Mouse (Mus musculus) adrenal gland, postnatal 36 days (tissue): ENCODE measurements around the gene Gon7. TPM values are rescaled to one million over a fixed set of nuclear protein-coding genes. Genes with fewer than 3 reads are reported as not detected.

ENCODE experiments used
- DNase-seq, 2 experiments: peaks; one replicate each; pipeline ENCODE4 v3.0.0; 2021; ENCODE audit warnings: mixed read lengths in 1 of 2
- long read RNA-seq, 2 experiments: library from polyadenylated mRNA; stranded (forward); transcript quantifications; one replicate each; pipeline ENCODE4 v2.0.0; 2021; ENCODE audit warnings: borderline sequencing depth in 2 of 2
- total RNA-seq, 2 experiments: library from RNA; stranded (reverse); gene quantifications; 2 replicates each; pipeline ENCODE4 v1.2.3; 2021

The Gon7 gene
- total RNA-seq: 10 to 100 TPM; 15.5 to 15.8 TPM
- long read RNA-seq, experiment 1, transcript Gon7-201 (2 exons, 1,152 nt): major isoform, 14 of 24 reads
- long read RNA-seq, experiment 1, partial matches to known transcripts: 3 of 24 reads
- long read RNA-seq, experiment 1, other reads (novel, unspliced or antisense): 7 of 24 reads
- long read RNA-seq, experiment 2, partial matches to known transcripts: 0 of 2 reads
- long read RNA-seq, experiment 2, other reads (novel, unspliced or antisense): 0 of 2 reads

- peak; percentile 97 for DNase-seq
These were observed at the start of gene Gon7, which contains the start of the genes Gm28051 and Ubr7 for GRCm38 (mm10) chr12:102757689-102758402. TSS of gene Gon7 (minus strand) at chr12:102757803. TSS of gene Gm28051 (minus strand) at chr12:102757765. TSS of gene Ubr7 (plus strand) at chr12:102757967.

GRCm38 (mm10) chr12:102799528-102799927 lies 41.9 kb upstream of the Gon7 start:
- DNase-seq: no peak

- no peak for DNase-seq
These were observed 30.3 kb upstream of the Gon7 start for GRCm38 (mm10) chr12:102787927-102788326.

- DNase-seq: no peak
These were observed 28.0 kb upstream of the Gon7 start for GRCm38 (mm10) chr12:102785593-102785985.

- no peak for DNase-seq
These were observed 27.4 kb upstream of the Gon7 start for GRCm38 (mm10) chr12:102784899-102785592.

- DNase-seq: no peak
These were observed 25.2 kb upstream of the Gon7 start for GRCm38 (mm10) chr12:102782841-102783240.

- peak in 1 of 2 experiments; percentile 11 for DNase-seq
These were observed 21.8 kb upstream of the Gon7 start for GRCm38 (mm10) chr12:102779452-102779851.

GRCm38 (mm10) chr12:102778151-102778550 lies 20.5 kb upstream of the Gon7 start:
- DNase-seq: no peak

- DNase-seq: no peak
These were observed 18.4 kb upstream of the Gon7 start for GRCm38 (mm10) chr12:102776035-102776434.

GRCm38 (mm10) chr12:102772676-102773075 lies 15.1 kb upstream of the Gon7 start:
- no peak for DNase-seq

GRCm38 (mm10) chr12:102771601-102772000 lies 14.0 kb upstream of the Gon7 start:
- no peak for DNase-seq

GRCm38 (mm10) chr12:102769000-102769399 lies 11.4 kb upstream of the Gon7 start:
- DNase-seq: no peak

- peak; percentile 61 to 63 for DNase-seq
These were observed 6.1 kb upstream of the Gon7 start for GRCm38 (mm10) chr12:102763696-102764095.

- no peak for DNase-seq
These were observed 4.1 kb upstream of the Gon7 start for GRCm38 (mm10) chr12:102761668-102762067.

GRCm38 (mm10) chr12:102758936-102759335 lies 1.3 kb upstream of the Gon7 start:
- no peak for DNase-seq

- no peak for DNase-seq
These were observed 777 bp upstream of the Gon7 start, which contains the start of gene Gm20604 for GRCm38 (mm10) chr12:102758403-102758756. TSS of gene Gm20604 (minus strand) at chr12:102758672.

- peak; percentile 91 to 95 for DNase-seq
These were observed 431 bp downstream of the Gon7 start for GRCm38 (mm10) chr12:102757055-102757688.

- DNase-seq: peak; percentile 8 to 12
These were observed 1.3 kb downstream of the Gon7 start for GRCm38 (mm10) chr12:102756304-102756703.

GRCm38 (mm10) chr12:102748256-102748655 lies 9.3 kb downstream of the Gon7 start:
- no peak for DNase-seq

- no peak for DNase-seq
These were observed 12.8 kb downstream of the Gon7 start for GRCm38 (mm10) chr12:102744839-102745238.

GRCm38 (mm10) chr12:102743589-102744574 lies 13.7 kb downstream of the Gon7 start, which contains the start of the genes Moap1 and Tmem251:
TSS of gene Moap1 (minus strand) at chr12:102743661.
TSS of gene Tmem251 (plus strand) at chr12:102743762.
- peak; percentile 94 for DNase-seq
